Mouse (Mus musculus) ES-Bruce4 (cell line): ENCODE data around the gene Gk2. TPM values are rescaled to one million over a fixed set of nuclear protein-coding genes. Genes with fewer than 3 reads are reported as not detected.

Experiments
- H3K27ac ChIP-seq: 2 replicates; pipeline ENCODE4 v1.5.1; 2012; ENCODE audit warnings: low read length, inconsistent platforms; ENCODE audit not compliant: insufficient read depth
- H3K27me3 ChIP-seq: 2 replicates; pipeline ENCODE4 v1.6.1; 2012; ENCODE audit warnings: mild to moderate bottlenecking, low read length, inconsistent platforms; ENCODE audit not compliant: control insufficient read depth, poor library complexity, insufficient read depth, severe bottlenecking
- H3K36me3 ChIP-seq: 2 replicates; pipeline ENCODE4 v1.6.1; 2012; ENCODE audit warnings: inconsistent platforms, mild to moderate bottlenecking, low read length, moderate library complexity; ENCODE audit not compliant: control insufficient read depth, poor library complexity, insufficient read depth, severe bottlenecking
- H3K4me1 ChIP-seq: one replicate; pipeline ENCODE4 v1.8.1; 2011; ENCODE audit warnings: low read length; ENCODE audit not compliant: control insufficient read depth, insufficient read depth
- H3K4me3 ChIP-seq: 2 replicates; pipeline ENCODE4 v1.5.1; 2011; ENCODE audit warnings: low read depth, mild to moderate bottlenecking, low read length
- H3K9ac ChIP-seq: 2 replicates; pipeline ENCODE4 v1.6.1; 2012; ENCODE audit warnings: low read depth, mild to moderate bottlenecking, inconsistent platforms; ENCODE audit not compliant: poor library complexity, severe bottlenecking
- H3K9me3 ChIP-seq: replicated peaks from 2 replicates; pipeline ENCODE4 v1.6.1; 2012; ENCODE audit warnings: mild to moderate bottlenecking, low read length, inconsistent platforms; ENCODE audit not compliant: control insufficient read depth, poor library complexity, insufficient read depth, severe bottlenecking
- CTCF ChIP-seq: IDR thresholded peaks from one replicate; pipeline ENCODE4 v1.8.1; 2011; ENCODE audit warnings: low read depth, low read length
- EP300 ChIP-seq: IDR thresholded peaks from 2 replicates; pipeline ENCODE4 v1.6.1; 2011; ENCODE audit warnings: low read depth, low read length; ENCODE audit not compliant: insufficient read depth
- POLR2A ChIP-seq: IDR thresholded peaks from one replicate; pipeline ENCODE4 v1.8.1; 2011; ENCODE audit warnings: low read length; ENCODE audit not compliant: insufficient read depth
- polyA plus RNA-seq: library from polyadenylated mRNA; stranded (reverse); fragments of >200 nt; gene quantifications from 2 replicates; pipeline ENCODE4 v1.2.4, GENCODE M21; 2011; ENCODE audit warnings: low read depth; ENCODE audit not compliant: missing spikeins, insufficient read depth, insufficient read length

The Gk2 gene
- polyA plus RNA-seq, 1 experiment: not detected

GRCm38 (mm10) chr5:97410190-97410589 lies 46.6 kb downstream of the Gk2 start:
- Histone ChIP-seq H3K4me1 (no peaks in the 10 kb centered on the region), H3K4me3 (no peak overlapping the region), H3K9me3 (no peaks in the 10 kb centered on the region), H3K27me3 (no peaks in the 10 kb centered on the region), H3K27ac (no peak overlapping the region), H3K9ac (no peak overlapping the region), H3K36me3 (no peaks in the 10 kb centered on the region)
- TF ChIP-seq EP300 (no peak), POLR2A (no peak), CTCF (no peak)

DNA sequence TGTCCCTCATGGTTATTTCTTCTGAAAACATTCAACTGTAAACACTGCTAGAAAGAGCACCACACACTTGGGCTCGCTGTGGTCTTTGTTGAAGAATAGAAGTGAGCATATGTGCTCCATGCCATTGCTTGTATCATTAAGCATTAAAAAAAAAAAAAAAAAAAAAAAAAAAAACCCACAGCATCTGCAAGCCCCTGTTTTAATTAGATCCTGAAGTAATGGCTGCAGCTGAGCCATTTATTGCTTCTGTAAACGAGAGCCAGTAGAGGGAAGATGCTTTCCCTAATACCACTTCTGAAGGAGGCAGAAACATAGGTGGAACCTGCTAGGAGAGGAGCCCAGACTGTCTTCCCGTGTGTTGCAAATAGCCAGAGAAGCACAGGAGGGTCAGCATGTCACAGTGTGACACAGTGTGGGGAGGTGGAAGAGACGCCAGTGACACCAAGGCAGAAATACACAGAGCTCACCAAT lies 47.6 kb downstream of the Gk2 start:
- no peak overlapping the region for H3K9ac ChIP-seq
- H3K27me3 ChIP-seq: no peaks in the 10 kb centered on the region
- no peaks in the 10 kb centered on the region for H3K36me3 ChIP-seq
- no peaks in the 10 kb centered on the region for H3K4me1 ChIP-seq
- no peak for TF ChIP-seq CTCF
- TF ChIP-seq POLR2A: no peak
- TF ChIP-seq EP300: no peak
- H3K9me3 ChIP-seq: no peaks in the 10 kb centered on the region
- no peak overlapping the region for H3K27ac ChIP-seq
- H3K4me3 ChIP-seq: no peak overlapping the region

Other genes with a start within 250 kb of the Gk2 start
- gene Naa11, start 64.6 kb downstream of the Gk2 start, polyA plus RNA-seq: 5.8 and 7.9 TPM in 2 replicates